8 mouse cellular contexts compared by ENCODE assay signal in the genomic region with DNA sequence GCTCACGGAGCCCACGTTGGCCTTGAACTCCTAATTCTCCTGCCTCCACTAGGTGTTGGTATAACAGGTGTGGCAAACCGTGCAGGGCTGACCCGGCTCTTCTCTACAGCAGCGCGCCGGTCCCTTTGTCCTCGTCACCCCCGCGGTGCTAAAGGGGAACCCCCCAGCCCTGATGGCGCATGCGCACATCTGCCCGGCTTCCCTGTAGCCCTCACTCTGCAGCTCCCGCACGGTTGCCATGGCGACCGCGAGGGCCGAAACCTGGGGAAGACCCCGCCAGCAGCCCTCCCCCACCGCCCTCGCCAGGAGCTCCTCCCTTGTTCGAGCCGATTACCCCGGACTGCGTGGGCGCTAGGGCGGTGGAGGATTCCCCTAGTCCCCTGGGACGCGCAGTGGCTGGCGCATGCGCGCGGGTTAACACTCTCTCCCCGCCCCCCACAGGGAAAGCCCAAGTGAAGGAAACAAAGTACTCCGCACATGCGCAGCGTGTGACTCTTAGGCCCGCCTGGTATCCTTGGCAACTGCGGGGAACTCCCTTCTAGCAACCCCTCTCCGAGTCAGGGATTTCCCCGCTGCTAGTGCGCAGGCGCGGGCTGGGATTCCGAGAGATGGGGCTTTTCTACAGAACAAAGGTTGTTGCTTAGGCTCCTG. TPM values are rescaled to one million over a fixed set of nuclear protein-coding genes. Genes with fewer than 3 reads are reported as not detected.
DNase-seq lines count a peak whose midpoint lies in the region; ATAC-seq and TF ChIP-seq lines count a peak whose summit lies in the region.

No protein-coding gene starts in this region.

- TF ChIP-seq EP300 in heart, adult 2 months (IDR thresholded peaks at IDR 0.05; ENCODE audit: insufficient read depth, low read depth, low read length): peak; percentile 75; the same call in 1 of the 2 replicates

- peak; percentile 83 for ATAC-seq in embryonic facial prominence, embryonic 13.5 days (ENCODE audit: insufficient number of reproducible peaks, insufficient read depth, low FRiP score, low TSS enrichment, low read depth)
- ATAC-seq in limb, embryonic 13.5 days (ENCODE audit: low FRiP score, low read depth): peak; percentile 92
- peak; percentile 83 for ATAC-seq in midbrain, embryonic 16.5 days

- 0% methylated on average over 46 of the region's 46 CpGs for WGBS in embryonic facial prominence, embryonic 13.5 days
- under 1% methylated on average over 46 of the region's 46 CpGs for WGBS in heart, adult 2 months
- WGBS in limb, embryonic 13.5 days: under 1% methylated on average over 46 of the region's 46 CpGs
- WGBS in midbrain, embryonic 16.5 days: 1% methylated on average over 45 of the region's 46 CpGs

- H3K9me3 ChIP-seq in embryonic facial prominence, embryonic 13.5 days: no peaks in the 10 kb centered on the region
- no peaks in the 10 kb centered on the region for H3K9me3 ChIP-seq in limb, embryonic 13.5 days
- H3K9me3 ChIP-seq in midbrain, embryonic 16.5 days (replicated peaks; ENCODE audit: control insufficient read depth, low read length, poor library complexity, severe bottlenecking): no peaks in the 10 kb centered on the region

- H3K4me3 ChIP-seq in embryonic facial prominence, embryonic 13.5 days: peak overlapping the region; percentile 52
- peak overlapping the region; percentile 93 for H3K4me3 ChIP-seq in heart, adult 2 months
- peak overlapping the region; percentile 51 for H3K4me3 ChIP-seq in limb, embryonic 13.5 days
- H3K4me3 ChIP-seq in midbrain, embryonic 16.5 days (ENCODE audit: low read depth, low read length): peak overlapping the region; percentile 56

- peaks cover 8% of the 10 kb centered on the region for H3K36me3 ChIP-seq in embryonic facial prominence, embryonic 13.5 days
- H3K36me3 ChIP-seq in heart, adult 2 months (ENCODE audit: control insufficient read depth, insufficient read depth, low read length): no peaks in the 10 kb centered on the region
- H3K36me3 ChIP-seq in limb, embryonic 13.5 days: peaks cover 12% of the 10 kb centered on the region
- H3K36me3 ChIP-seq in midbrain, embryonic 16.5 days (ENCODE audit: control insufficient read depth, insufficient read depth, low read length): 0 out of 2 replicates have a peak, but pooled peaks cover 7% of the 10 kb centered on the region

- H3K27ac ChIP-seq in embryonic facial prominence, embryonic 13.5 days: peak overlapping the region; percentile 90
- H3K27ac ChIP-seq in heart, adult 2 months: peak overlapping the region; percentile 72
- H3K27ac ChIP-seq in limb, embryonic 13.5 days: peak overlapping the region; percentile 84
- peak overlapping the region; percentile 97 for H3K27ac ChIP-seq in midbrain, embryonic 16.5 days (ENCODE audit: low read length)

- H3K9ac ChIP-seq in embryonic facial prominence, embryonic 13.5 days: peak overlapping the region; percentile 74
- peak overlapping the region; percentile 57 for H3K9ac ChIP-seq in heart, adult 2 months (ENCODE audit: low read depth, low read length)
- peak overlapping the region; percentile 70 for H3K9ac ChIP-seq in limb, embryonic 13.5 days
- H3K9ac ChIP-seq in midbrain, embryonic 16.5 days (ENCODE audit: low read depth, low read length): peak overlapping the region; percentile 64

- peak; percentile 95 for DNase-seq in 3134 (ENCODE audit: extremely low read depth, insufficient read length, low spot score)
- DNase-seq in adrenal gland, postnatal 36 days: peak; percentile 99
- DNase-seq in heart, adult 2 months: peak; percentile 97 to 99
- DNase-seq in kidney, adult 8-10 months: peak; percentile 99
- peak; percentile 95 to 99 for DNase-seq in spleen, postnatal 10 days (ENCODE audit: low spot score in 2 of 2)

- H3K27me3 ChIP-seq in embryonic facial prominence, embryonic 13.5 days: peaks cover 34% of the 10 kb centered on the region
- H3K27me3 ChIP-seq in heart, adult 2 months (ENCODE audit: control insufficient read depth, insufficient read depth, low read length): peaks cover 9% of the 10 kb centered on the region
- peaks cover 31% of the 10 kb centered on the region for H3K27me3 ChIP-seq in limb, embryonic 13.5 days
- H3K27me3 ChIP-seq in midbrain, embryonic 16.5 days (ENCODE audit: control insufficient read depth, insufficient read depth, low read depth, low read length): no peaks in the 10 kb centered on the region

- intact Hi-C loops in heart, adult 2 months (cut with DNase I): no loop called here

- H3K79me2 ChIP-seq in heart, adult 2 months (replicated peaks; ENCODE audit: control insufficient read depth, insufficient read depth, low read length): no peaks in the 10 kb centered on the region

- no peak for TF ChIP-seq CTCF in heart, adult 2 months (IDR thresholded peaks at IDR 0.05)

- H3K4me1 ChIP-seq in embryonic facial prominence, embryonic 13.5 days: peaks cover 57% of the 10 kb centered on the region
- H3K4me1 ChIP-seq in heart, adult 2 months (ENCODE audit: control insufficient read depth, insufficient read depth, low read length): peaks cover 9% of the 10 kb centered on the region
- H3K4me1 ChIP-seq in limb, embryonic 13.5 days: peaks cover 51% of the 10 kb centered on the region
- H3K4me1 ChIP-seq in midbrain, embryonic 16.5 days (ENCODE audit: control insufficient read depth, insufficient read depth, low read length): peaks cover 45% of the 10 kb centered on the region

- H3K4me2 ChIP-seq in embryonic facial prominence, embryonic 13.5 days: peak overlapping the region; percentile 96
- H3K4me2 ChIP-seq in limb, embryonic 13.5 days (replicated peaks): peak overlapping the region; percentile 96
- peak overlapping the region; percentile 94 for H3K4me2 ChIP-seq in midbrain, embryonic 16.5 days (ENCODE audit: low read length)

- peak; percentile 68 for TF ChIP-seq POLR2A in heart, adult 2 months (IDR thresholded peaks at IDR 0.05; ENCODE audit: insufficient read depth, low read depth, low read length)

RNA-seq across cellular contexts. Expression of gene Kcnn1, which starts 2.4 kb away (rescaled TPM):
- total RNA-seq in adrenal gland, postnatal 36 days (2021): 1 to 10 TPM; 2.3 to 4.0 TPM
- polyA plus RNA-seq in embryonic facial prominence, embryonic 13.5 days (2015; fragmentation: Nextera tagmentation; extraction: Ambion mirVana): 3.2 and 5.3 TPM in 2 replicates
- total RNA-seq in heart, adult 2 months (2021): 10 to 100 TPM; 12.6 to 14.7 TPM
- polyA plus RNA-seq in heart, adult 2 months (2012; rRNA removed): 21.5 and 29.0 TPM in 2 replicates
- 2.9 and 4.3 TPM in 2 replicates for polyA plus RNA-seq in limb, embryonic 13.5 days (2015; fragmentation: Nextera tagmentation; extraction: Ambion mirVana)
- polyA plus RNA-seq in midbrain, embryonic 16.5 days (2015; fragmentation: Nextera tagmentation; extraction: Ambion mirVana): 15.4 and 16.1 TPM in 2 replicates

RNA-seq across cellular contexts. Expression of gene Ccdc124, which starts 8.3 kb away (rescaled TPM):
- total RNA-seq in adrenal gland, postnatal 36 days (2021): 10 to 100 TPM; 54.7 to 57.2 TPM
- polyA plus RNA-seq in embryonic facial prominence, embryonic 13.5 days (2015; fragmentation: Nextera tagmentation; extraction: Ambion mirVana): 108 and 124 TPM in 2 replicates
- total RNA-seq in heart, adult 2 months (2021): 10 to 100 TPM; 44.6 to 49.1 TPM
- polyA plus RNA-seq in heart, adult 2 months (2012; rRNA removed): 26.8 and 40.7 TPM in 2 replicates
- polyA plus RNA-seq in limb, embryonic 13.5 days (2015; fragmentation: Nextera tagmentation; extraction: Ambion mirVana): 113 and 117 TPM in 2 replicates
- 167 and 182 TPM in 2 replicates for polyA plus RNA-seq in midbrain, embryonic 16.5 days (2015; fragmentation: Nextera tagmentation; extraction: Ambion mirVana)

RNA-seq across cellular contexts. Expression of gene Arrdc2, which starts 26.0 kb away (rescaled TPM):
- total RNA-seq in adrenal gland, postnatal 36 days (2021): 10 to 100 TPM in 1 of 2 experiments, 1 to 10 TPM in 1; 6.9 to 10.5 TPM
- polyA plus RNA-seq in embryonic facial prominence, embryonic 13.5 days (2015; fragmentation: Nextera tagmentation; extraction: Ambion mirVana): 5.9 and 7.7 TPM in 2 replicates
- total RNA-seq in heart, adult 2 months (2021): 10 to 100 TPM in 1 of 2 experiments, 1 to 10 TPM in 1; 8.9 to 18.6 TPM
- 15.2 and 36.2 TPM in 2 replicates for polyA plus RNA-seq in heart, adult 2 months (2012; rRNA removed)
- 6.1 and 6.2 TPM in 2 replicates for polyA plus RNA-seq in limb, embryonic 13.5 days (2015; fragmentation: Nextera tagmentation; extraction: Ambion mirVana)
- polyA plus RNA-seq in midbrain, embryonic 16.5 days (2015; fragmentation: Nextera tagmentation; extraction: Ambion mirVana): 6.7 and 8.1 TPM in 2 replicates

RNA-seq across cellular contexts. Expression of gene Slc5a5, which starts 27.1 kb away (rescaled TPM):
- not detected for total RNA-seq in adrenal gland, postnatal 36 days (2021)
- polyA plus RNA-seq in embryonic facial prominence, embryonic 13.5 days (2015; fragmentation: Nextera tagmentation; extraction: Ambion mirVana): 0.18 and 0.32 TPM in 2 replicates
- not detected for total RNA-seq in heart, adult 2 months (2021)
- 0.18 TPM in 2 replicates for polyA plus RNA-seq in heart, adult 2 months (2012; rRNA removed)
- polyA plus RNA-seq in limb, embryonic 13.5 days (2015; fragmentation: Nextera tagmentation; extraction: Ambion mirVana): 0.39 and 0.45 TPM in 2 replicates
- polyA plus RNA-seq in midbrain, embryonic 16.5 days (2015; fragmentation: Nextera tagmentation; extraction: Ambion mirVana): 1.7 and 1.9 TPM in 2 replicates

RNA-seq across cellular contexts. Expression of gene Rpl18a, which starts 31.7 kb away (rescaled TPM):
- 1,000 to 10,000 TPM; 1,312 to 1,373 TPM for total RNA-seq in adrenal gland, postnatal 36 days (2021)
- polyA plus RNA-seq in embryonic facial prominence, embryonic 13.5 days (2015; fragmentation: Nextera tagmentation; extraction: Ambion mirVana): 4,412 and 4,959 TPM in 2 replicates
- 1,000 to 10,000 TPM in 1 of 2 experiments, 100 to 1,000 TPM in 1; 909 to 1,075 TPM for total RNA-seq in heart, adult 2 months (2021)
- 1,802 and 2,387 TPM in 2 replicates for polyA plus RNA-seq in heart, adult 2 months (2012; rRNA removed)
- polyA plus RNA-seq in limb, embryonic 13.5 days (2015; fragmentation: Nextera tagmentation; extraction: Ambion mirVana): 4,263 and 4,460 TPM in 2 replicates
- 1,781 and 1,796 TPM in 2 replicates for polyA plus RNA-seq in midbrain, embryonic 16.5 days (2015; fragmentation: Nextera tagmentation; extraction: Ambion mirVana)

Comparison
In these comparisons a context has a peak if more than half of its experiments do, and no peak if none do; other contexts are left out.
1. Peak in every context shown above with its lines: DNase-seq, ATAC-seq, H3K4me3 ChIP-seq and H3K27ac ChIP-seq.